Mouse (Mus musculus) lung, adult 2 months (tissue): Measurements from ENCODE around the gene Tmem203.

Experiments used
- CTCF ChIP-seq: fragments of 200-500 bp; IDR thresholded peaks from 2 replicates; pipeline ENCODE4 v1.5.1; 2011; ENCODE audit warnings: mild to moderate bottlenecking, low read length, control low read depth; ENCODE audit not compliant: insufficient read depth
- POLR2A ChIP-seq: fragments of 200-500 bp; IDR thresholded peaks from 2 replicates; pipeline ENCODE4 v1.6.1; 2011; ENCODE audit warnings: low read depth, mild to moderate bottlenecking, control low read depth, low read length, borderline replicate concordance; ENCODE audit errors: extremely low read depth

GRCm38 (mm10) chr2:25240723-25241437 is 14.4 kb upstream of the Tmem203 start:
- TF ChIP-seq CTCF (no peak), POLR2A (peak; percentile 38; the same call in 1 of the 2 replicates)
